In the genomic region with DNA sequence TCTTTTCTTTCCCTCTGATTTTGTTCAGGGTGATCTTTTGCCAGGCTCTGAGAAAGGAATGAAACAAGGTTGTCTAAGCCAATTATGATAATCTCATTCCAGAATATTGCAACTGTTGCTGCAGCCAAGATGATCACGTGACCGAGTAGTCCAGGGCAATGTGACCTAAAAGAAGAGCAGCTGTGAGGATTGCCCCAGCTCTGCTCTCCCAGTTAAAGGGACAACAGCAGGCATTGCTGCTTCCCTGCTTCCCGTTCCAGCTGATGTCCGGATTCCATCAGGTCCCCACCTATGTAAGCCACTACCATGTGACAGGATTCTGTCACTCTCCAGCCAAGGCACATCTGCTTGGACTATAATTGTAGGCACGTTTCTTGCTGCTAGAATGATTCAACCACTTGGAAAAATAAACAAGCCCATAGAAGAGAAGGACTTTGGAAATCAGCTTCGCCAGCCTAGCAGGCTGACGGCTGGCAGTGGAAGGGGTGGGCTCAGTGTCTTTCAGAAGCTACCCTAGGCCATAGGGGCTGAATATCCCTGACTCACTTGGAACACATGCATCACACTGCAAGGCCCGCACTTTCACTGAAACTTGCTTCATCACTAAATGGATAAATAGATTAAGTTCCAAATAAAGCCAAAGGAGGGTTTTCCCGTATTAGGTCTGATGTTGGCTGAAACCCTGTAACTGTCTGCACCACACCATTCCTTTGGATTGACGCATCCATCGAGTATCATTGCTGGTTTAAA, we compare ENCODE assay signal across 9 mouse cellular contexts. TPM values are rescaled to one million over a fixed set of nuclear protein-coding genes. Genes with fewer than 3 reads are reported as not detected.
A peak's percentile ranks its signal among the peaks of the same experiment; 100 is the strongest.
DNase-seq lines count a peak whose midpoint lies in the region; ATAC-seq and TF ChIP-seq lines count a peak whose summit lies in the region.
"Had no signal": no experiment of that assay in that cellular context is flagged by ENCODE, and none has a peak within 500 bp of the region (broad histone marks: within the 10 kb centered on the region; RNA-seq: fewer than 3 reads in every experiment).

No protein-coding gene starts in this region.

- peak overlapping the region; percentile 79 for H3K27ac ChIP-seq in kidney, adult 2 months (ENCODE audit: insufficient read depth, low read depth, low read length)
- H3K27ac ChIP-seq in kidney, embryonic 14.5 days (ENCODE audit: low read depth, low read length) = no peak overlapping the region
- H3K27ac ChIP-seq in heart, embryonic 11.5 days (ENCODE audit: low read depth, low read length) = no peak overlapping the region
- H3K27ac ChIP-seq in midbrain, embryonic 16.5 days (ENCODE audit: low read length) = peak overlapping the region; percentile 59
- no peak overlapping the region for H3K27ac ChIP-seq in limb, embryonic 10.5 days
- H3K27ac ChIP-seq: neural tube, embryonic 13.5 days had no signal

- no peak overlapping the region for H3K4me2 ChIP-seq in kidney, embryonic 14.5 days (replicated peaks; ENCODE audit: low read depth, low read length)
- peak overlapping the region; percentile 8; the same call in 1 of the 2 replicates for H3K4me2 ChIP-seq in heart, embryonic 11.5 days
- H3K4me2 ChIP-seq in midbrain, embryonic 16.5 days (ENCODE audit: low read length) = peak overlapping the region; percentile 40
- H3K4me2 ChIP-seq: neural tube, embryonic 13.5 days had no signal

- no peak overlapping the region; the same call in 1 of the 2 replicates for H3K4me3 ChIP-seq in kidney, adult 2 months (ENCODE audit: insufficient read depth, low read depth, low read length)
- H3K4me3 ChIP-seq in kidney, embryonic 14.5 days (ENCODE audit: low read length) = no peak overlapping the region
- no peak overlapping the region for H3K4me3 ChIP-seq in heart, embryonic 11.5 days (ENCODE audit: low read depth, low read length)
- H3K4me3 ChIP-seq in midbrain, embryonic 16.5 days (ENCODE audit: low read depth, low read length) = peak overlapping the region; percentile 15; the same call in 1 of the 2 replicates
- no peak overlapping the region for H3K4me3 ChIP-seq in limb, embryonic 10.5 days
- H3K4me3 ChIP-seq: neural tube, embryonic 13.5 days had no signal

- 39% methylated on average over 11 of the region's 11 CpGs for WGBS in kidney, adult 2 months
- 66% methylated on average over 11 of the region's 11 CpGs for WGBS in kidney, embryonic 14.5 days
- WGBS in heart, embryonic 11.5 days (ENCODE audit: insufficient replicate concordance) = 50% methylated on average over 11 of the region's 11 CpGs
- 50% methylated on average over 11 of the region's 11 CpGs for WGBS in midbrain, embryonic 16.5 days
- 73% methylated on average over 11 of the region's 11 CpGs for WGBS in limb, embryonic 10.5 days

- no peak for TF ChIP-seq POLR2A in kidney, adult 2 months (IDR thresholded peaks at IDR 0.05; ENCODE audit: low read depth, low read length)

- peaks cover 20% of the 10 kb centered on the region for H3K4me1 ChIP-seq in kidney, adult 2 months (ENCODE audit: control insufficient read depth, insufficient read depth, low read length)
- H3K4me1 ChIP-seq in kidney, embryonic 14.5 days (ENCODE audit: control insufficient read depth, insufficient read depth, low read length) = peaks cover 4% of the 10 kb centered on the region; the same call in 1 of the 2 replicates
- H3K4me1 ChIP-seq in heart, embryonic 11.5 days (ENCODE audit: control insufficient read depth, insufficient read depth, low read length) = peaks cover 11% of the 10 kb centered on the region
- peaks cover 15% of the 10 kb centered on the region for H3K4me1 ChIP-seq in midbrain, embryonic 16.5 days (ENCODE audit: control insufficient read depth, insufficient read depth, low read length)
- peaks cover 12% of the 10 kb centered on the region for H3K4me1 ChIP-seq in limb, embryonic 10.5 days

- no peak for ATAC-seq in kidney, embryonic 14.5 days (ENCODE audit: low FRiP score, low TSS enrichment)
- no peak for ATAC-seq in heart, embryonic 11.5 days (replicated peaks; ENCODE audit: insufficient number of reproducible peaks, low FRiP score, low TSS enrichment)
- ATAC-seq in midbrain, embryonic 16.5 days = no peak

- peak; percentile 91 for DNase-seq in kidney, adult 2 months
- DNase-seq in cerebellum, adult 8-10 months = peak; percentile 17
- DNase-seq in layer of hippocampus, postnatal 36 days = peak; percentile 40 to 44
- DNase-seq in limb, embryonic 10.5 days (ENCODE audit: low spot score) = no peak
- no peak for DNase-seq in spleen, postnatal 14 days (ENCODE audit: low spot score in 2 of 2)

- no peak for TF ChIP-seq CTCF in kidney, adult 2 months (conservative IDR thresholded peaks at IDR 0.05; ENCODE audit: insufficient read depth, insufficient read length, low read depth, low read length)

- H3K27me3 ChIP-seq in kidney, adult 2 months (replicated peaks; ENCODE audit: control insufficient read depth, insufficient read depth, low read length) = no peaks in the 10 kb centered on the region
- H3K27me3 ChIP-seq in kidney, embryonic 14.5 days (ENCODE audit: control insufficient read depth, insufficient read depth, low read length) = no peaks in the 10 kb centered on the region
- 0 out of 2 replicates have a peak, but pooled peaks cover 2% of the 10 kb centered on the region for H3K27me3 ChIP-seq in heart, embryonic 11.5 days (ENCODE audit: control insufficient read depth, insufficient read depth, low read length)
- no peaks in the 10 kb centered on the region for H3K27me3 ChIP-seq in midbrain, embryonic 16.5 days (ENCODE audit: control insufficient read depth, insufficient read depth, low read depth, low read length)
- H3K27me3 ChIP-seq in limb, embryonic 10.5 days (ENCODE audit: low read depth, poor library complexity, severe bottlenecking) = no peaks in the 10 kb centered on the region
- H3K27me3 ChIP-seq: neural tube, embryonic 13.5 days had no signal

- no peaks in the 10 kb centered on the region for H3K9me3 ChIP-seq in kidney, embryonic 14.5 days (ENCODE audit: control insufficient read depth, low read length)
- H3K9me3 ChIP-seq in heart, embryonic 11.5 days (replicated peaks; ENCODE audit: control insufficient read depth, low read length) = no peaks in the 10 kb centered on the region
- no peaks in the 10 kb centered on the region for H3K9me3 ChIP-seq in midbrain, embryonic 16.5 days (replicated peaks; ENCODE audit: control insufficient read depth, low read length, poor library complexity, severe bottlenecking)
- H3K9me3 ChIP-seq in limb, embryonic 10.5 days (replicated peaks) = no peaks in the 10 kb centered on the region
- H3K9me3 ChIP-seq: neural tube, embryonic 13.5 days had no signal

- H3K9ac ChIP-seq in kidney, embryonic 14.5 days (ENCODE audit: low read depth, low read length) = no peak overlapping the region
- H3K9ac ChIP-seq in heart, embryonic 11.5 days (ENCODE audit: low read depth, low read length) = 0 out of 2 replicates have a peak overlapping the region, but pooled peaks have one; percentile 10
- no peak overlapping the region for H3K9ac ChIP-seq in midbrain, embryonic 16.5 days (ENCODE audit: low read depth, low read length)
- H3K9ac ChIP-seq: neural tube, embryonic 13.5 days had no signal

- H3K36me3 ChIP-seq in kidney, adult 2 months (ENCODE audit: control insufficient read depth, insufficient read depth, low read length) = no peaks in the 10 kb centered on the region
- no peaks in the 10 kb centered on the region for H3K36me3 ChIP-seq in kidney, embryonic 14.5 days (ENCODE audit: control insufficient read depth, insufficient read depth, low read length)
- H3K36me3 ChIP-seq in heart, embryonic 11.5 days (ENCODE audit: control insufficient read depth, insufficient read depth, low read length) = no peaks in the 10 kb centered on the region
- H3K36me3 ChIP-seq in midbrain, embryonic 16.5 days (ENCODE audit: control insufficient read depth, insufficient read depth, low read length) = no peaks in the 10 kb centered on the region
- no peaks in the 10 kb centered on the region for H3K36me3 ChIP-seq in limb, embryonic 10.5 days
- H3K36me3 ChIP-seq: neural tube, embryonic 13.5 days had no signal

RNA-seq across cellular contexts. Expression of a gene that starts 23.8 kb away (rescaled TPM):
- 56.6 and 60.7 TPM in 2 replicates for polyA plus RNA-seq in kidney, adult 2 months (2012; rRNA removed)
- 11.8 and 22.2 TPM in 2 replicates for polyA plus RNA-seq in kidney, embryonic 14.5 days (2014; fragmentation: Nextera tagmentation; extraction: Ambion mirVana)
- polyA plus RNA-seq in heart, embryonic 11.5 days (2014; fragmentation: Nextera tagmentation; extraction: Ambion mirVana) = 9.9 and 11.0 TPM in 2 replicates
- total RNA-seq in layer of hippocampus, postnatal 36 days (2021) = 10 to 100 TPM; 46.0 to 48.0 TPM
- polyA plus RNA-seq in midbrain, embryonic 16.5 days (2015; fragmentation: Nextera tagmentation; extraction: Ambion mirVana) = 25.2 and 28.3 TPM in 2 replicates
- polyA plus RNA-seq in limb, embryonic 10.5 days (2016; fragmentation: Nextera tagmentation; extraction: Ambion mirVana) = 15.8 and 16.2 TPM in 2 replicates

Comparison
In these comparisons a context has a peak if more than half of its experiments do, and no peak if none do; other contexts are left out.
1. H3K27ac ChIP-seq: peak in kidney, adult 2 months (single experiment) and midbrain, embryonic 16.5 days (single experiment); none in kidney, embryonic 14.5 days (single experiment), heart, embryonic 11.5 days (single experiment) and limb, embryonic 10.5 days (single experiment).
2. DNase-seq: peak in kidney, adult 2 months (single experiment), cerebellum, adult 8-10 months (single experiment) and layer of hippocampus, postnatal 36 days (2 of 2); none in limb, embryonic 10.5 days (single experiment) and spleen, postnatal 14 days (0 of 2).